ENCODE assay signal across 8 mouse cellular contexts in genomic region chr4:132328391-132328982, GRCm38 (mm10). TPM values are rescaled to one million over a fixed set of nuclear protein-coding genes. Genes with fewer than 3 reads are reported as not detected.
DNase-seq lines count a peak whose midpoint lies in the region; ATAC-seq and TF ChIP-seq lines count a peak whose summit lies in the region.

No protein-coding gene starts in this region.

- no peak for TF ChIP-seq POLR2A in kidney, adult 2 months (IDR thresholded peaks at IDR 0.05; ENCODE audit: low read depth, low read length)
- TF ChIP-seq POLR2A in MEL (IDR thresholded peaks at IDR 0.05; ENCODE audit: control insufficient read depth in 1 of 2, insufficient read depth in 1 of 2, low read depth in 1 of 2, low read length in 2 of 2, poor library complexity in 1 of 2), result no peak

- peak overlapping the region; percentile 87 for H3K9ac ChIP-seq in MEL (ENCODE audit: control insufficient read depth, low read depth, low read length, poor library complexity, severe bottlenecking)
- H3K9ac ChIP-seq in hindbrain, embryonic 11.5 days (ENCODE audit: low read depth, low read length), result peak overlapping the region; percentile 85
- peak overlapping the region; percentile 90 for H3K9ac ChIP-seq in midbrain, embryonic 12.5 days (replicated peaks)

- peak overlapping the region; percentile 92 for H3K4me3 ChIP-seq in kidney, adult 2 months (ENCODE audit: insufficient read depth, low read depth, low read length)
- peak overlapping the region; percentile 81 to 89 for H3K4me3 ChIP-seq in MEL (ENCODE audit: control insufficient read depth in 1 of 2, insufficient read depth in 1 of 2, low read depth in 2 of 2, low read length in 2 of 2)
- H3K4me3 ChIP-seq in hindbrain, embryonic 11.5 days (ENCODE audit: low read depth, low read length), result peak overlapping the region; percentile 51
- peak overlapping the region; percentile 82 for H3K4me3 ChIP-seq in midbrain, embryonic 12.5 days

- H3K36me3 ChIP-seq in kidney, adult 2 months (ENCODE audit: control insufficient read depth, insufficient read depth, low read length), result no peaks in the 10 kb centered on the region; the same call in 1 of the 2 replicates
- H3K36me3 ChIP-seq in MEL (ENCODE audit: control insufficient read depth in 1 of 2, insufficient read depth in 2 of 2, low read length in 2 of 2), result peaks cover 4 to 9% of the 10 kb centered on the region in 2 experiments; a peak in 3 of 4 replicates
- 0 out of 2 replicates have a peak, but pooled peaks cover 5% of the 10 kb centered on the region for H3K36me3 ChIP-seq in hindbrain, embryonic 11.5 days (ENCODE audit: control insufficient read depth, insufficient read depth, low read length)
- H3K36me3 ChIP-seq in midbrain, embryonic 12.5 days, result peaks cover 43% of the 10 kb centered on the region

- TF ChIP-seq EP300 in MEL (IDR thresholded peaks at IDR 0.05; ENCODE audit: low read depth in 1 of 2, low read length in 2 of 2), result no peak

- DNase-seq in kidney, adult 2 months, result no peak
- no peak for DNase-seq in kidney, adult 9 months
- DNase-seq in MEL (ENCODE audit: low read depth, low spot score), result peak; percentile 54
- DNase-seq in hindbrain, embryonic 11.5 days (ENCODE audit: low spot score), result no peak
- DNase-seq in spleen, adult 18-20 months, result no peak
- no peak for DNase-seq in urinary bladder, postnatal 25 days (ENCODE audit: low spot score)

- H3K4me2 ChIP-seq in hindbrain, embryonic 11.5 days (replicated peaks; ENCODE audit: low read depth, low read length), result peak overlapping the region; percentile 69
- peak overlapping the region; percentile 80 for H3K4me2 ChIP-seq in midbrain, embryonic 12.5 days (replicated peaks)

- peaks cover 13% of the 10 kb centered on the region for H3K79me2 ChIP-seq in MEL (ENCODE audit: control insufficient read depth, insufficient read depth, low read length, poor library complexity)

- WGBS in kidney, adult 2 months, result 56% methylated on average over 14 of the region's 14 CpGs
- WGBS in hindbrain, embryonic 11.5 days, result 45% methylated on average over 14 of the region's 14 CpGs
- 45% methylated on average over 14 of the region's 14 CpGs for WGBS in midbrain, embryonic 12.5 days

- peak overlapping the region; percentile 91 for H3K27ac ChIP-seq in kidney, adult 2 months (ENCODE audit: insufficient read depth, low read depth, low read length)
- peak overlapping the region; percentile 91 for H3K27ac ChIP-seq in MEL (ENCODE audit: control insufficient read depth, low read depth, low read length)
- peak overlapping the region; percentile 70; the same call in 1 of the 2 replicates for H3K27ac ChIP-seq in hindbrain, embryonic 11.5 days (ENCODE audit: low read depth, low read length)
- peak overlapping the region; percentile 85 for H3K27ac ChIP-seq in midbrain, embryonic 12.5 days (replicated peaks)

- no peak for TF ChIP-seq RAD21 in MEL (IDR thresholded peaks at IDR 0.05; ENCODE audit: low read depth, low read length)

- no peak for ATAC-seq in hindbrain, embryonic 11.5 days (ENCODE audit: low FRiP score)
- no peak for ATAC-seq in midbrain, embryonic 12.5 days (ENCODE audit: low FRiP score, low read depth)
- no peak for ATAC-seq in frontal cortex, adult (ENCODE audit: low TSS enrichment)

- no peak for TF ChIP-seq CTCF in kidney, adult 2 months (conservative IDR thresholded peaks at IDR 0.05; ENCODE audit: insufficient read depth, insufficient read length, low read depth, low read length)
- no peak for TF ChIP-seq CTCF in MEL (IDR thresholded peaks at IDR 0.05 in 2 of 3, conservative IDR thresholded peaks at IDR 0.05 in 1 of 3; ENCODE audit: control insufficient read depth in 1 of 3, insufficient read depth in 1 of 3, low read depth in 2 of 3, low read length in 3 of 3, poor library complexity in 1 of 3, severe bottlenecking in 1 of 3)

- H3K27me3 ChIP-seq in kidney, adult 2 months (replicated peaks; ENCODE audit: control insufficient read depth, insufficient read depth, low read length), result no peaks in the 10 kb centered on the region
- no peaks in the 10 kb centered on the region for H3K27me3 ChIP-seq in MEL (ENCODE audit: control insufficient read depth in 1 of 2, insufficient read depth in 2 of 2, low read length in 2 of 2)
- H3K27me3 ChIP-seq in hindbrain, embryonic 11.5 days (ENCODE audit: control insufficient read depth, insufficient read depth, low read length), result no peaks in the 10 kb centered on the region
- H3K27me3 ChIP-seq in midbrain, embryonic 12.5 days, result no peaks in the 10 kb centered on the region

- no peaks in the 10 kb centered on the region for H3K9me3 ChIP-seq in MEL (replicated peaks; ENCODE audit: insufficient read depth, low read length)
- no peaks in the 10 kb centered on the region for H3K9me3 ChIP-seq in hindbrain, embryonic 11.5 days (ENCODE audit: control insufficient read depth, low read length)
- H3K9me3 ChIP-seq in midbrain, embryonic 12.5 days, result no peaks in the 10 kb centered on the region

- peaks cover 12% of the 10 kb centered on the region; the same call in 1 of the 2 replicates for H3K4me1 ChIP-seq in kidney, adult 2 months (ENCODE audit: control insufficient read depth, insufficient read depth, low read length)
- H3K4me1 ChIP-seq in MEL (ENCODE audit: control insufficient read depth in 1 of 2, insufficient read depth in 2 of 2, low read length in 2 of 2), result peaks cover 4 to 14% of the 10 kb centered on the region in 2 experiments; a peak in 3 of 4 replicates
- H3K4me1 ChIP-seq in hindbrain, embryonic 11.5 days (replicated peaks; ENCODE audit: control insufficient read depth, insufficient read depth, low read length), result 0 out of 2 replicates have a peak, but pooled peaks cover 3% of the 10 kb centered on the region
- peaks cover 9% of the 10 kb centered on the region for H3K4me1 ChIP-seq in midbrain, embryonic 12.5 days

TF ChIP-seq in MEL, 35 proteins besides CTCF, POLR2A, EP300 and RAD21:
- no peak for TF ChIP-seq NRF1 (IDR thresholded peaks at IDR 0.05; ENCODE audit: insufficient read depth, low read depth, low read length, poor library complexity, severe bottlenecking)
- no peak for TF ChIP-seq ETS1 (IDR thresholded peaks at IDR 0.05; ENCODE audit: low read depth, low read length)
- no peak for TF ChIP-seq ZKSCAN1 (IDR thresholded peaks at IDR 0.05; ENCODE audit: low read depth, low read length)
- no peak for TF ChIP-seq CHD2 (IDR thresholded peaks at IDR 0.05; ENCODE audit: low read length)
- no peak for TF ChIP-seq POLR2AphosphoS2 (IDR thresholded peaks at IDR 0.05; ENCODE audit: low read length)
- TF ChIP-seq ZC3H11A (IDR thresholded peaks at IDR 0.05; ENCODE audit: low read depth, low read length), result no peak
- no peak for TF ChIP-seq CHD1 (IDR thresholded peaks at IDR 0.05; ENCODE audit: low read depth, low read length)

RNA-seq across cellular contexts. Expression of gene Trnau1ap, which starts 0.9 kb away (rescaled TPM):
- polyA plus RNA-seq in kidney, adult 2 months (2012; rRNA removed), result 24.4 and 30.2 TPM in 2 replicates
- total RNA-seq in MEL (2012; rRNA removed), result 110 and 117 TPM in 2 replicates
- 100 to 1,000 TPM in 1 of 2 experiments, not detected in 1; 102 TPM for polyA plus RNA-seq in MEL (2012; ENCODE audit: insufficient read depth in 1 of 2, insufficient read length in 2 of 2, low read depth in 1 of 2, low replicate concordance in 2 of 2, missing spikeins in 1 of 2)
- polyA plus RNA-seq in hindbrain, embryonic 11.5 days (2014; fragmentation: Nextera tagmentation; extraction: Ambion mirVana), result 85.6 and 87.0 TPM in 2 replicates
- 79.2 and 80.6 TPM in 2 replicates for polyA plus RNA-seq in midbrain, embryonic 12.5 days (2016; fragmentation: Nextera tagmentation; extraction: Ambion mirVana)

RNA-seq across cellular contexts. Expression of gene Rcc1, which starts 24.9 kb away (rescaled TPM):
- 9.4 and 10.1 TPM in 2 replicates for polyA plus RNA-seq in kidney, adult 2 months (2012; rRNA removed)
- total RNA-seq in MEL (2012; rRNA removed), result 137 and 147 TPM in 2 replicates
- polyA plus RNA-seq in MEL (2012; ENCODE audit: insufficient read depth in 1 of 2, insufficient read length in 2 of 2, low read depth in 1 of 2, low replicate concordance in 2 of 2, missing spikeins in 1 of 2), result 100 to 1,000 TPM in 1 of 2 experiments, 10 to 100 TPM in 1; 83.6 to 186 TPM
- 51.3 and 53.6 TPM in 2 replicates for polyA plus RNA-seq in hindbrain, embryonic 11.5 days (2014; fragmentation: Nextera tagmentation; extraction: Ambion mirVana)
- polyA plus RNA-seq in midbrain, embryonic 12.5 days (2016; fragmentation: Nextera tagmentation; extraction: Ambion mirVana), result 90.2 and 92.9 TPM in 2 replicates

RNA-seq across cellular contexts. Expression of gene Rab42, which starts 25.3 kb away (rescaled TPM):
- 7.2 and 8.9 TPM in 2 replicates for polyA plus RNA-seq in kidney, adult 2 months (2012; rRNA removed)
- total RNA-seq in MEL (2012; rRNA removed), result 0.52 and 0.85 TPM in 2 replicates
- polyA plus RNA-seq in MEL (2012; ENCODE audit: insufficient read depth in 1 of 2, insufficient read length in 2 of 2, low read depth in 1 of 2, low replicate concordance in 2 of 2, missing spikeins in 1 of 2), result under 1 TPM in 1 of 2 experiments, not detected in 1; 0.40 TPM
- polyA plus RNA-seq in hindbrain, embryonic 11.5 days (2014; fragmentation: Nextera tagmentation; extraction: Ambion mirVana), result 0.39 and 0.61 TPM in 2 replicates
- polyA plus RNA-seq in midbrain, embryonic 12.5 days (2016; fragmentation: Nextera tagmentation; extraction: Ambion mirVana), result 0.42 and 1.5 TPM in 2 replicates

RNA-seq across cellular contexts. Expression of gene Taf12, which starts 54.3 kb away (rescaled TPM):
- polyA plus RNA-seq in kidney, adult 2 months (2012; rRNA removed), result 12.2 and 15.0 TPM in 2 replicates
- 56.7 and 62.6 TPM in 2 replicates for total RNA-seq in MEL (2012; rRNA removed)
- polyA plus RNA-seq in MEL (2012; ENCODE audit: insufficient read depth in 1 of 2, insufficient read length in 2 of 2, low read depth in 1 of 2, low replicate concordance in 2 of 2, missing spikeins in 1 of 2), result 10 to 100 TPM in 1 of 2 experiments, not detected in 1; 76.4 TPM
- 60.5 and 65.0 TPM in 2 replicates for polyA plus RNA-seq in hindbrain, embryonic 11.5 days (2014; fragmentation: Nextera tagmentation; extraction: Ambion mirVana)
- polyA plus RNA-seq in midbrain, embryonic 12.5 days (2016; fragmentation: Nextera tagmentation; extraction: Ambion mirVana), result 58.3 and 63.8 TPM in 2 replicates
